Mouse (Mus musculus) kidney, adult 11 months (tissue): ENCODE measurements around the gene R3hdm4.
A peak's percentile ranks its signal among the peaks of the same experiment; 100 is the strongest.

Experiments used
- DNase-seq: peaks from one replicate; pipeline ENCODE4 v3.0.0; 2022

The R3hdm4 gene

GRCm38 (mm10) chr10:79940749-79941148, 19.7 kb upstream of the R3hdm4 start:
- DNase-seq: no peak

DNA sequence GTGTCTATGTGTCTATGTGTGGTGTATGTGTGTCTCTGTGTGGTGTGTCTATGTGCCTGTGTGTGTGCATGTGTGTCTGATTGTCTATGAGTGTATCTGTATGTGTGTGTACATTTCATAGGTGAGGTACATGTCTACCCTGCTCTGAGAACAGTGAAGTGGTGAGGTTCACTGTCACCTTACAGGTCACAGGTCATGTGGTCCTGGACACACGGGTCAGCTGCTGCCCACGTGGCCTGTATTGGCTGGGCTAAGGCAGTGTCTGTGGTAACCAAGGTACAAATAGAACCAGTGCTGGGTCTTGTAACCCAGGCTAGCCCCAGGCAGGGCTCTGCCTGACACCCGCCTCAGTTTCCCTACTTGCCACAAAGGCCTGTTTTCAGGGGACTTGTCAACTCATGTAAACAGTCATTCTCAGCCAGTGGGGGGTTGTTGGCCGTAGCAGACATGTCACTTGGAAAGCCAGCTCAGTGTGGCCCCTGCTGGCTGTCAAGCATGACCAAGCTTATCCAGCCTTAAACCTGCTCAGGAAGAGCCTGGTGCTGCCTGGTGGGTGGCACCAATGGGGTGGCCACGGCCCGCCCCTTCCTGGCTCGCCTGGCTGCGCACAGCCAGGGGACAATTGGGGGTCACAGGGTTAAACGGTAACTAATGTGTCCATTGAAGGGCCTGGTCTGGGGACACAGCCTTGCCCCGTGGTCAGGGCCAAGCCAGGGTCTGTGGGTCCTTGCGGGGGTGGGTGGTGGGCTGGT, 16.9 kb upstream of the R3hdm4 start:
- peak; percentile 77 for DNase-seq

DNA sequence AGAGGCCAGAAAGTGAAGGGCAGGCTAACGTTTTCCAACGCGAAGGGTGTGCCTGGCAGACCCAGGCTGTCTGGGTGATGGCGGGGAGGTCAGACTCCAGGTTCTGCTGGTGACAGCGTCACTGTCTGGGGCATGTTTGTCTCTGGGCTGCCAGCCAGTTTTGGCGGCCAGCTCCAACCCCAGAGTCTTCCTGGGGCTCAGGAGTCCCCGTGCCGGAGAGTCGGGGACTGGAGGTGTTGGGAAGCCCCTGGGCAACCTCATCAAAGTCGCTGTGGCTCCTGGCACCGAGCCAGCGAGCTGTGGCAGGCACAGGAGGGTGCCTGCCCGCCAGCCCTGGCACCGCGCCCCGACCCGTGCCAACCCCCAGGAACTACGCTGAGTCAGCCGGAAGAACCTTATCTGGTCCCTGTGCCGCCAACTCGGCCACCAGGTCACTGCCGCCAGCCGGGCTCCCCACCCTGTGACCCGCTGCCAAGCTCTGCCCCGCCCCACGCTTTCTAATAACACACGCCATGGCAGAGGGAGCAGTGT, 16.0 kb upstream of the R3hdm4 start:
- peak; percentile 83 for DNase-seq

- DNase-seq: peak; percentile 85
Observed at GRCm38 (mm10) chr10:79936284-79936910, 15.4 kb upstream of the R3hdm4 start.

DNA sequence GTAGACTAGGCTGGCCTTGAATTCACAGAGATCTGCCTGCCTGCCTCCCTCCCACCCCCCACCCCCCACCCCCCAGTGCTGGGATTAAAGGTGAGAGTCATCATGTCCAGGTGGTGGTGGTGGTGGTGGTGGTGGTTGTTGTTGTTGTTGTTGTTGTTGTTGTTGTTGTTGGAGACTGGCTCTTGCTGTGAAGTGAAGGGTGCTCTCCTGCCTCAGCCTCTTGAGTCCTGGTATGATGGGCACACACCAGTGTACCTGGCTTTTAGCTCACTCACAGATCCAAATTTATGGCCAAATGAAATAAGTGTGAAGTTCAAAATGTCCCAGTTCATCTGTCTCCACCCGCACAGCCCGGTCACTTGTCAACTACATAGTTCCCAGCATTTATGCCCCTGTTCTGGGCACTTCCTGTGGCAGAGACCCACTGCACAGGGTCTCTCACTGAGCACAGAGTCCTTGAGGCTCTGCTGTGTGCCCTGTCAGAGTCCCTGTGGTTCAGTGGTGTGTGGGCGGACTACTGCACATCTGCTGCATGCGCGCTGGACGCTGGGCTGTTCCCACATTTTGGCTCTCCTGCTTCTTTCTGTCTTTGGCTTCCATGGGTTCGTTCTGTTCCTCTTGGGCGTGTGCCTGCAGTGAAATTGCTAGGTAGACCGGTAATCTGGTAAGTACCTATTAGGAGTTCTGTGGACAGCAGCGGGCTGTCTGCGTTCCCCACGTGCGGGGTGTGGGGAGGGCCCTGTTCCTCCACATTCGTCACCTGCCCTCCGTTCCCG, 14.0 kb upstream of the R3hdm4 start:
- DNase-seq: no peak

- peak; percentile 91 for DNase-seq
Observed at GRCm38 (mm10) chr10:79934272-79934721, 13.3 kb upstream of the R3hdm4 start.

DNA sequence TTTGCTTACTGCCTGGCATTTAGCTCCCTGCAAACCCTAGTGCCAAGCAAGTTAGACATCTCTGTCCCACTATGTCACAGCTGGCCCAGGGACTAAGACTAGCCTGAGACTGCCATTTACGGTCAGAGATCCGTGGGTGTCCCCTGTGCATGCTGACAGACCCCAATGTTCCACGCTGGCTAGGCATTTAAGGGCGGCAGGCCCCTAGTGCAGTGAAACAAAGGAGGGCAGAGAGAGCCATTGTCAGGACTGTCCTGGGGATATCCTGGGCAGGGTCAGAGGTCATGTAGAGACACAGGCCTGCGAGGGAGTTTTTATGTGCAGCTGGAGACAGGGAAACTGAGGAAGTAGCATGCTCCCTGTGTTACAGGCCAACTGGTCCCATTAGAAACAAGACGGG, 12.9 kb upstream of the R3hdm4 start:
- DNase-seq: no peak

DNA sequence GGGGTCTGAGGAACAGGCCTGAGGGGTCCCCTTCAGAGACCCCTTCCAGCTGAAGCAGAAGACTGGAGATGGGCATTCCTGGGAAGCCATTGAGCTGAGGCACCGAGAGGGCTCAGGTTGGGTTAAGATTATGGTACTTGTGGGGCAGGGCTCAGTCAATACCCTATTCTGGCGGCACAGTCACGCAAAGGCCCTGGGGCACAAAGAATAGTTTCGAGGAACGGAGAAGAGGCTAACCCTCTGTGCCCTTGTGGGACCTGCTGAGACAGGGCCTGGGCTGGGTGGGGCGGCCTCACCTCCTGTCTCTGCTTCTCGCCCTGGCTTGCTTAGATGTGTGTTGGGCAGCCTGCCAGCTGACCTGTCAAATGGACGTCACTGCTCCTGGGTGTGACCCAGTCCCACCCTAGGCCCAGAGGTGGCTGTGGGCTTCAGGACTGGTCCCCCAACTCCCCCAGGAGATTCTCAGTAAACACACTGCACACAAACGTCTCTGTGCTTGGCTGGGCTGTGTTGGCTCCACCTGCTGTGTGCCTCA, 12.2 kb upstream of the R3hdm4 start:
- no peak for DNase-seq

DNA sequence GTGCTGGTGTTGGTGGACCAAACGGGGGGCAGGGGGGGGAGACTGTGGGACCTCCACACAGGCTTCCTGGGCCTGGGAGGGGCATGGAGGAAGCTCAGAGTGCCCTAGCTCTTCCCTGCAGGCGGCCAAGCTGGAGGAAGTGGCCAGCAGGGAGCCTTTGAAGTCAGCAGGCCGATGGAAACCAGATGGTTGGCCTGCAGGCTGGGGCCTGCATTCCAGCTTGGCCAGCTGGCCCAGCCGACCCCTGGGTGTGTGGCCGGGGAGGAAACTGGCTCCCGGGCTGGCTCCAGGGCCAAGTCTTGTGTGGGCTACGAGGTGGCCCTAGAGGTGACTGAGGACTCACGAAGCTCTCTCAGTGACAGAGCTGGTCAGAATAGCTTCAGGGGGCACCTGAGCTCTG, 11.7 kb upstream of the R3hdm4 start:
- DNase-seq: peak; percentile 62

DNA sequence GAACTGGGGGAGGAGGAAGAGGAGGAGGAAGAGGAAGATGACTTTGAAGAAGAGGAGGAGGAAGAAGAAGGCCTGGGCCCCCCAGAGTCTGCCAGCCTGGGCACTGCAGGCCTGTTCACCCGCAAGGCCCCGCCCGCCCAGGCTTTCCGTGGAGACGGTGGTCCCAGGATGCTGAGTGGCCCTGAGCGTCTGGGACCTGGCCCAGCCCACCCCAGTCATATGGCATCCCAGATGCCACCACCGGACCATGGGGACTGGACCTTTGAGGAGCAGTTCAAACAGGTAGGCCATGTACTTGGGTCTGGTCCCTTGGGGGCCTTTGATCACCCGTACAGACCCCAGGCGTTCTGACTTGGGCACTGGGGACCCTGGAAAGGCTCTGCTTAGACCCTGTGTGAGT, 10.8 kb upstream of the R3hdm4 start:
- no peak for DNase-seq

DNA sequence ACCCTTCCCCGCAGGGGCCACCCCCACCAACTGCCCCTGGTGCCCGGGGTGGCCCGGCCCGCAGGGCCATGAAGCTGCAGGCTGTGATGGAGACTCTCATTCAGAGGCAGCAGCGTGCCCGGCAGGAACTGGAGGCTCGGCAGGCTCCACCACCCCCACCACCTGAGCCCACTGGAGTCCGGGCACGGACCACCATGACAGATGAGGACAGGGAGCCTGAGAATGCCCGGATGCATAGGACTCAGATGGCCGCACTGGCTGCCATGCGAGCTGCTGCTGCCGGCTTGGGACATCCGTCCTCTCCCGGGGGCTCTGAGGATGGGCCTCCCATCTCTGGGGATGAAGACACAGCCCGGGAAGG, 9.8 kb upstream of the R3hdm4 start:
- DNase-seq: no peak

DNA sequence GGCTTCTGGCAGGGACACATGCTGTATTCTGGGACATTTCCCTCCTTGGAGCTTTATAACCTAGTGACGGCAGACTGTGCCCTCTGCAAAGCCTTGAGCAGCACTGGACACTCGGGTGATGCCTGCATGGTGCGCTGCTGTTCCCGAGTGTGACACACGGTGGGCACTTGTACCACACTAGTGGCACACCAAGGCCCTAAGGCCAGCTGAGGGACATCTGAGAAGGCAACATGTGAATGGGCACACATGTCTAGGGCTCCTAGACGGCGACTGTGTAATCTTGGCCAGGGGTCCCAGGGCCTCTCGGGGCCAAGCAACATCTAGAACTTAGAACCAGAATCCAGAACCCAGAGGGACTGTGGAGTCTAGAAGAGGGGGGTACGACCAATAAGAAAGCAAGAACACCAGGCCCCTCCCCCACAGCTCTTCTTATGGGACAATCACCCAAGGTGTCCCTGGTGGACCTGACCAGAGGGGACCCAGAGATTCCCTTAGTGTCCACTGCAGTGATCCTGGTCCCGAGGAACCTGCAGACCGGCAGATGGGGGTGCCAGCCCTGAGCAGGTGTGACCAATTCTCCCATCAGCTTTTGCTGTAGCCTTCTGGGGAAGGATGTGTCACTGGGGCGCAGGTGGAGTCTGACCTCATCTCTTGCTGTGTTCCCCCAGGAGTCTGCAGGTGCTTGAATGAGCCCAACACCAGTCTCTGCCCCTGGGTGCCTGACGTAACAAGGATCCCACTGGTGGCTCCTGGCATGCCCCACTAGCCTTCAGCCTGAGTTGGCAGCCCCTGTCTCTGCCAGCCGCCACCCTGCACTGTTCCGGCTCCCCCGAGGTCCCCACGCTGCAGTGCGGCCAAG, 9.2 kb upstream of the R3hdm4 start:
- no peak for DNase-seq

DNA sequence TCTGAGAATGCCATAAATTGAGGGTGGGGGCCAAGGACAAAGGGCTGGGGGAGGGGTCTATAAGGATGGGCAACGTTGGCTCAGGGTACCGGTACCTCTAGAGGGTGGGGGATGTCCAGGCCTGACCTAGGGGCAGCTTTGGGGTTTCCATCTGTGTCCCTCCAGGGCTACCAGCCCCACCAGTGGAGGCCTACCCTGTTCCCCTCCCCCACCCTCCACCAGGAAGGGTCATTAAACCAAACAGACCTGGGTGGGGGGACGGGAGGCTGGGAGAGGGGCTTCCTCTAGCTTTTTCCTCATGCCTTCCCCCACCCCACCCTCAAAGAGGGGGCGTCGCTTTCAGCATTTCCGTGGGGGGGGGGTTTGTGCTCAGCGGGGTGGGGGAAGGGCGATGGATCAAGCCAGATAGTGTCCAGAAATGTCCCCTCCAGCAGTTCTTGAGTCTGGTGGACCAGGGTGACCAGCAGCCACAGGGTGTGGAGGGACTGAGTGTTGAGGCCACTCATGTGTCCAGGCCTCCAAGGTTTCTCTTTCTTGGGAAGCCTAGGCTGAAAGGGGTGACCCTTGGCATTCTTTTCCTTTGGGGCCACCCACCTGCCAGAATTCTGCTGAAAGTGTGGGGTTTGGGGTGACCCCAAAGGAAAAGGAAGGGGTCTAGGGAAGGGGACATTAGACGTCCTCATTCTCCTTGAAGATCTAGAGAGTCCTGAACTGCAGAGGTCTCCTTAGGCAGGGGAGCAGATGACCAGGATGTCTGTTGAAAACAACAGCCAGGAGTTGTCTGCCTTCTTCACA, 8.1 kb upstream of the R3hdm4 start:
- no peak for DNase-seq

DNA sequence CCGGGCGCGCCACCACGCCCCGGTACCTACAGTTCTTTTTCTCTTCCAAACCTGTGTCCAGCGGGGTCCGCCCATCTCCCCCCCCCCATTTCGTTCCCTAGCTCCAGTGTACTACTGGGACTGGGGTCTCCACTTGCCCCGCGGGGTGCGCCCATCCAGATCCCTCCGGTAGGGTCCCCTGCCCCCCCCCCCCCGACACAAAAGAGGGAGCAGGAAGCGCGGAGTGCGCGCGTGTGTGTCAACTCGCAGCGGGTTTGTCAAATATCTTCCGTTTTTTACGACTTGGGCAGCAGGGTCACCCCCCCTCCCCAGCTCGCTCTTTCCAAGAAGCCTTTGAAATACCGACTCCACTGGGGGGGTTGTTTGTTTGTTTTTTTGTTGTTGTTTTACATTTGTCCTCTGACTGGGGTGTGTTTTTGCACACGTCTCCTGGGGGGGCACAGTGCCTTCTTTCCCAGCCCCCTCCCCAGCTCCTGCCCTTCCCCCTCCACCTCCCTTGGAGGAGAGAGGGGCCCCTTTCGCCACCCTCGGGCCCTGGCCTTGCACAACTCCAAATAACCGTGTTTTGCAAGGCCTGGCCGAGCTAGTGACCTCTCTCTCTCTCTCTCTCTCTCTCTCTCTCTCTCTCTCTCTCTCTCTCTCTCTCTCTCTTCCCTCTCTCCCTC, 7.2 kb upstream of the R3hdm4 start:
- DNase-seq: no peak

GRCm38 (mm10) chr10:79927324-79928029, 6.5 kb upstream of the R3hdm4 start:
- DNase-seq: peak; percentile 57

DNA sequence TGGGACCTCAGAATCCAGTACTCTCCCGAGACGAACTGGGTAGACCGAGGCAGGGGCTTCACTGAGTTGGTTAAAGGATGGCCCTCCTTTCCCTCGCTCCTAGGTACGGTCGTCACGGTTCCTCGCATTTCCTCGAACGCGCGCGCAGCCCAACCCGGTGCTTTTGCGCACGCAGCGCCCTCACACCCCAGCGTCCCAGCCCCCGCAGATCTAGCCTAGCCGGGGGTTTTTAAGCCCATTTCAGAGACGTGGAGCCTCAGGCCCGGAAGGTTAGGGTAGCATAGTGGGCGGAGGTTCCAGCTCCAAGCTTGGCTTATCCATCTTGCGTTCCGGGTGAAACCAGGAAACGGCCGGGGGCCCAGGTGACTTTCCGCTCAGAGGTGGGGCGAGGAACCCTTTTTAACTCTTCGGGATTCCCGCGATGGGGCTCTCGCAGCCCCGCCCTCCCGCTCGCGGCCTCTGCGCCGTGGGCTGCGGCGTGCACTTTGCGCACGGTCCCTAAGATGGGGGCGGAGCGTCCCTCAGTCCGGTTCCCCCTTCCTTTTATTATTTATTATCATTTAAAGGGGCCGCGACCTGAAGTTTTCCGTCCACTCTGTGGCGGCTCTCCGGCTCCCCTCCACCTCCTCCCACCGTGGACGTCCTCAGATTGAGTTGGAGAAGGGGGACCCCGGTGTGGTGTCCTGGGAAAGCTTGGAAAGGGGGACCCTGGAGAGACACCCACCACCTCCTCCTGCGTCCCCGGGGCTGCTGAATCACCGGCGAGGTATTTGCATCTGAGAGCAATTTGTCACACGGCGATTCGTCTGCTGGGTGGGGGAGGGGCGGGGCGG, 5.7 kb upstream of the R3hdm4 start, which contains the start of gene Arid3a:
Arid3a (plus strand) TSS at position 553 of the 833 bp plus-strand sequence.
- peak; percentile 90 for DNase-seq

- DNase-seq: no peak
Observed at GRCm38 (mm10) chr10:79925785-79926490, 4.9 kb upstream of the R3hdm4 start.

DNA sequence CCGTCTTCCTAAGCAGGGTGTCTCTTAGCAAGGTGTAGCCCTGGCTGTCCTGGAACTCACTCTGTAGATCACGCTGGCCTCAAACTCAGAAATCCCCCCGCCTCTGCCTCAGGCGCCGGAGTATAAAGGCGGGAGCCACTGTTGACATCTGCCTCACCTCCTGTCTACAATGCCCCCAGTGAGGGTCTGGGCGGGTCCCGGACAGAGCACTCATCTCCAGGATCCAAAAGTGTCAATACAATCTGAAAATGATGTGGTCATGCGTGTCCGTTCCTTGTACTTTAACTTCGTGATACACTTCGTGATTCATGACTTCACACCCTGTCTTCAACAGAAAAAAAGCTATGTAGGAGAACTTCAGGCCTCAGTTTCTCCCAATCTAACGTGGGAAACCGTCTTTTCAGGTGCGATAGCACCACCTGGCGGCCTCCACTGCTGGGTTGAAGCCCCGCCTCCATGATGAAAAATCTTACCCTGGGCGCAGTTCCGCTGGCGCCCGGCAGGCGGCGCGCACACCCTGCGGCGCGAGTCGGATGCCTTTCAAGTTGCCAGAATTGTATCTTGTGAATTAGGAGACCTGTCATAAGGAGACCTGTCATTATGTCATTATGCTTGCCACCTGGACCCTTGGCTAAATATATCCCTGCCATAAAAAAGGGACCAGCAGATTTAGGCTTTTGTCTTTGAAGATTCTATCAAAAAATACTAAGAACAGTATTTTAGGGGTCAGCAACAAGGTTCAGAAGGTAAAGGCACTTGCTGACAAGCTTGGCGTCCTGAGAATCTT, 4.2 kb upstream of the R3hdm4 start:
- peak; percentile 87 for DNase-seq
